Mouse (Mus musculus): Measurements from ENCODE around the gene Cerk. TPM values are rescaled to one million over a fixed set of nuclear protein-coding genes. Genes with fewer than 3 reads are reported as not detected.
A peak's percentile ranks its signal among the peaks of the same experiment; 100 is the strongest.

The Cerk gene
- polyA plus RNA-seq (2012; ENCODE audit: insufficient read depth, insufficient read length, low replicate concordance, missing spikeins): 113 TPM in 1 of 2 replicates, not detected in the other

DNA sequence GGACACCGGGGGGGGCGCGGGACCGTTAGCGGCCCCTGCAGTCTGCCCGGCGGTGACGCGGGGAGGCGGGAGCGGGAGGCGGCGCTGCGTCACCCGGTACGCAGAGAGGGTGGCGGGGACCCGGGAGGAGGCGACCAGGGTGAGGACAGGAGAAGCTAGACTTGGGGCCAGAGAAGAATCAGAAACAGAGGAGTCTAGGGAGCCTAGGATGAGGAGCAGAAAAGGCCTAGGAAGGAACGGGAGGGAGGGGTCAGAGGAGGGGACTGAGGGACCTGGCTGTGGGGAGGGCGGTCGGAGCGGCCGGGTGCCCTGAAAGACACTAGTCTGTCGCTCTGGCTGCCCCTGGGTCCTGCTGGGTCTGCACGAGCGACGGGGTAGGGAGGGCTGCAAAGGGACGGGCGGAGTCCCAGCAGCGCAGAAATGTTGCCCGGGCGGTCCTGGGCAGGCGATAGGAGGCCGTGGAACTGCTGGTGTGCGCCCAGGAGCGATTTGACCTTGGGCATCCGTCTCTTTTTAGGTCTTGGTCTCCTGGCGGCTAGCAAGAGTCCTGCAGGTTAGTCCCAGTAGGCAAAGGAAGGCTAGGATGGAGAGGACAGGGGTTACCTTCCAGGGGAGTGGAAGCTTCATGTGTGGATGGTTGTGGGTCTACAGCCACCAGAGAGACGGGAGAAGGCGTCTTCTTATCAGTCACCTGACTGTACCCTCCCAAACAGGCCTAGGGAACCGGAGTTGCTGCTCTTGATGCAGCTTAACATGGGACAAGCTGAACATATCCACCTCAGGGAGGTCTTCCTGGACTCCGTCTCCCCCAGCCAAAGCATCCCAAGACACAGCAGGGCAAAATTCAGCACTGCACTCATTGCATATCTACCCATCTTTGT, at the start of gene Cerk:
TSS of gene Cerk (minus strand) at position 453 of the 881 bp plus-strand sequence.
- peak; percentile 43; the same call in 1 of the 2 replicates for TF ChIP-seq CTCF (IDR thresholded peaks at IDR 0.05; ENCODE audit: insufficient read depth, low read depth, low read length)
- TF ChIP-seq POLR2A (IDR thresholded peaks at IDR 0.05; ENCODE audit: insufficient read depth, low read depth, low read length): peak; percentile 79
- H3K4me1 ChIP-seq (ENCODE audit: control insufficient read depth, insufficient read depth, low read length): peaks cover 50% of the 10 kb centered on the region
- peak within 1 kb of the TSS; percentile 89 for H3K4me3 ChIP-seq (ENCODE audit: insufficient read depth, low read depth, low read length)
- WGBS: 3% methylated on average over 43 of the region's 43 CpGs
- peak within 1 kb of the TSS; percentile 94 for H3K27ac ChIP-seq (ENCODE audit: insufficient read depth, low read depth, low read length)

DNA sequence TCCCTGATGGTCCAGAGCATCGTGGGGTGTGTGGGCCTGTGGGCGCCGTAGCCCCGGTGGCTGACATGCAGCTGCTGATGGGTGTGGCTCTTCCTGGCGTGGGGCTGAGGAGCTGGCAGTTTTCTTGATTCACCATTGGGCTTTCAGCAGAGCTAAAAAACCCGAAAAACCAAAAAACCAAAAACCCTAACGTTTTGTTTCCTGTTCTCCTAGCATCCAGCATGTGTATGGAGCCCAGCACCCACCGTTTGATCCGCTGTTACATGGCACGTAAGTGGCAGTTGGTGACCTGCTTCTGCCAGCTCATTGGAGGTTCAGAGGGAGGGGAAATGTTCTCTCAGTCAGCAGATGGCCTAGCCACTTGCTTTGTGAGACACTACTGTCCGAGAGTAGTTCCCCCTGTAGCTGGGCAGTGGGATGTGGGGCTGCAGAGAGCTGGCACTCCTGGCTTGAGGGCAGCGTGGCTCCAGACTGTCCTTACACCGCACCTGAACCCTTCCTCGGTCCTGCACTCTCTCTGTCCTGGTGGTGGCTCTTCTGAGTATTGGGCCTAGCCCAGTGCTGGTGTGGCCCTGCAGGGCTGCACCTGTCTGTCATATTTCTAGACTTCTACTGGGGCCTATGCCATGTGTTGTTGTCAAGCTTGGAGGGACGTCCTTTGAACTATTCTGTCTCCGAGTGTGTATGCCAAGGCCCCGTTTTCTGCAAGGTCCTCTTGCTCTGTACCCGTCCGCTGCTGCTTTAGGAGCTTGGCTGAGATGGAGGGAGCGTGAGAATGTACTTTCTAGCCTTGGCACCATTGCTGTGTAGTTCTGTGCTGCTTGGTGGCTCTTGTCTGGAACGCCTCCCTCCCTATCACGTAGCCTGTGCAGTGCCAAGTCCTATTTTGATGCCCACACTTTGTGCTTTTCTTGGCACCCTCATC, 48.8 kb upstream of the Cerk start:
- Histone ChIP-seq H3K4me3 (ENCODE audit: insufficient read depth, low read depth, low read length) (no peak overlapping the region), H3K27ac (ENCODE audit: insufficient read depth, low read depth, low read length) (no peak overlapping the region), H3K4me1 (ENCODE audit: control insufficient read depth, insufficient read depth, low read length) (peaks cover 11% of the 10 kb centered on the region)
- 76% methylated on average over 22 of the region's 22 CpGs for WGBS
- TF ChIP-seq POLR2A (IDR thresholded peaks at IDR 0.05; ENCODE audit: insufficient read depth, low read depth, low read length): no peak
- no peak; the same call in 1 of the 2 replicates for TF ChIP-seq CTCF (IDR thresholded peaks at IDR 0.05; ENCODE audit: insufficient read depth, low read depth, low read length)

DNA sequence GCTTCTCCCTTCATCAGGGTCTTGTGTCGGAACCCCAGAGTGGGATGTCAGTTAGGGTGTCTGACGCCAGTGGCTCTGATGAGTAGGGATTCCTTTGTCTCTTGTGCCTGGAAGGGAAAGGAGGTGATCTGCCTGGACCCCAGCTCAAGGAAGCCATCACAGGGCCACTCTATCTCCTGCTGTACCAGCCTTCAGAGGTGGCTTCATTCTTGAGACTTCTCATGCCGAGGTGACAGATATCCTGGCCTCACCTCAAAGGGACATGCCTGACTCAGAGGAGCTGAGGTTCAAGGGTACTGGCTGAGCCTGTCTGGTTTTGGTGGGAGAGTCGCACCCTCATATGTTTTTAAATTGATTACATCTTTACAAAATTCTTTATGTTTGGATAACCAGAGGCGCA, 48.1 kb upstream of the Cerk start:
- Histone ChIP-seq H3K4me3 (ENCODE audit: insufficient read depth, low read depth, low read length) (no peak overlapping the region), H3K4me1 (ENCODE audit: control insufficient read depth, insufficient read depth, low read length) (peaks cover 11% of the 10 kb centered on the region), H3K27ac (ENCODE audit: insufficient read depth, low read depth, low read length) (no peak overlapping the region)
- WGBS: 93% methylated on average over 5 of the region's 5 CpGs
- no peak for TF ChIP-seq POLR2A (IDR thresholded peaks at IDR 0.05; ENCODE audit: insufficient read depth, low read depth, low read length)
- TF ChIP-seq CTCF (IDR thresholded peaks at IDR 0.05; ENCODE audit: insufficient read depth, low read depth, low read length): no peak

DNA sequence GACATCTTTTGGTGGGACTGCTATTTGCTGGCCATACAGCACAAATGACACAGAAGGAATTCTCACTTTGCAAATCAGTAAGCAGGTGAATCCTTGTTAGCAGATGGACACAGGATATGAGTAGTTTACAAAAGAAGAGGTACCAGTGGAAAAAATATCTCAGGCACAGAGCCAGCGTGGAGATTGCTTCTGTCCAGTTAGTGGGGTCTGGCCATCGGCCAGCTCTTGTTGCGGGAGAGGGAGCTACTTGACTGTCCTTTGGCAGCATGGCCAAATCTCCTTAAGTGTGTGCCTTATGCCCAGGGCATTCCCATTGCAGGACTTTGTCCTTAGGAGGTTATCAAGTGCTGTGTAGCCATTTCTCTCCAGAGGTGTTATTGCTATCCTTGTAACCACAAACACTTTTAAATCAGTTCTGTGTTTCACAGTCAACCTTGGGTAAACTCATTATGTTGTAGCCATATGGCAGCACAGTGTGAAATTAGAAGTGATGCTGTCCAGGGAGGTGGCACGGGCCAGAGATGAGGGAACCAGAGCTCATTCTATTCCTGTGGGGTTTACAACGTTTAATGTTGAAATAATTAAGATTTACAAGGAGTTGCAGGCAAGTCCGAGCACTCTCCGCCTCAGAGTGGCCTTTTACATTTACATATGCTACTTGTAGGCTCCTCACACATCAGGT, 46.0 kb upstream of the Cerk start:
- Histone ChIP-seq H3K4me1 (ENCODE audit: control insufficient read depth, insufficient read depth, low read length) (peaks cover 7% of the 10 kb centered on the region; the same call in 1 of the 2 replicates), H3K27ac (ENCODE audit: insufficient read depth, low read depth, low read length) (no peak overlapping the region), H3K4me3 (ENCODE audit: insufficient read depth, low read depth, low read length) (no peak overlapping the region)
- TF ChIP-seq CTCF (IDR thresholded peaks at IDR 0.05; ENCODE audit: insufficient read depth, low read depth, low read length) (no peak), POLR2A (IDR thresholded peaks at IDR 0.05; ENCODE audit: insufficient read depth, low read depth, low read length) (no peak)
- WGBS: 76% methylated on average over 7 of the region's 7 CpGs

DNA sequence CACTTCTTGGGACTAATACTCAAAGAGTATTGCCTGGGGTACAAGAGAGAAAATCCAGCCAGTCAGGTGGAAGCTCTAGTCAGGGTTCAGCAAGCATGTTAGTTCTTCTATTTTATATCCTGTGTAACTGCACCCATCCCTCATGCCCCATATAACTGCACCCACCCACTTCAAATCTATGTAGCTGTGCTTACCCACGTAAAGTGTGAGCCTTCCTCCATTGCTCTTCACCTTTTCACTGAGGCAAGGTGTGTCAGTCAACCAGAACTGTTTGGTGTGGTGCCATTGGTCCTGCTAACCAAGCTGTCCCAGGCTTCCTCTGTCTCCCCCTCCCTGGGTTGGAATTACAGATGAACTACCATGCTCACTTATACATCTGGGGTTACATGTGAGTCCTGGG, 45.2 kb upstream of the Cerk start:
- no peak overlapping the region for H3K4me3 ChIP-seq (ENCODE audit: insufficient read depth, low read depth, low read length)
- H3K4me1 ChIP-seq (ENCODE audit: control insufficient read depth, insufficient read depth, low read length): peaks cover 7% of the 10 kb centered on the region; the same call in 1 of the 2 replicates
- 100% methylated on average over 1 of the region's 1 CpGs for WGBS
- H3K27ac ChIP-seq (ENCODE audit: insufficient read depth, low read depth, low read length): no peak overlapping the region
- TF ChIP-seq CTCF (IDR thresholded peaks at IDR 0.05; ENCODE audit: insufficient read depth, low read depth, low read length): no peak
- no peak for TF ChIP-seq POLR2A (IDR thresholded peaks at IDR 0.05; ENCODE audit: insufficient read depth, low read depth, low read length)

DNA sequence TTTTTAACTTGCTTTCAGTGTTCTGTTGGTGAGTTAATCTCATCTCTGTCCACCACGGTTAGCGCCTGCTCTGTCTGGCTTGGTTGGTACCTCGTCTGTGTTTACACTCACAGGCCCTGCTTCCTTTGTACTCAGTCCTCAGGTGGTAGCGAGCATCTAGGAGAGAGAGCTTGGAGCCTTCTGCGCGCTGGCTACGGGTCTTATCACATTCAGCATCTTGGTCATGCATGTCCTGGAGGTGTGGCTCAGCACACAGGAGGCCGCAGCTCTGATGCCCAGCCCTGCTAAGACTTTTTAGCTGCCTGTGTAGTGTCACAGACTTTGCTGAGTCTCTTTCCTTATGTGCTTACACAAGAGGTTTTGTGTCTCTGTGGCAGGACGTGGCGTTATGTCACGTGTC, 43.7 kb upstream of the Cerk start:
- 83% methylated on average over 11 of the region's 11 CpGs for WGBS
- TF ChIP-seq CTCF (IDR thresholded peaks at IDR 0.05; ENCODE audit: insufficient read depth, low read depth, low read length) (no peak), POLR2A (IDR thresholded peaks at IDR 0.05; ENCODE audit: insufficient read depth, low read depth, low read length) (no peak)
- no peak overlapping the region for H3K4me3 ChIP-seq (ENCODE audit: insufficient read depth, low read depth, low read length)
- peaks cover 11% of the 10 kb centered on the region for H3K4me1 ChIP-seq (ENCODE audit: control insufficient read depth, insufficient read depth, low read length)
- H3K27ac ChIP-seq (ENCODE audit: insufficient read depth, low read depth, low read length): no peak overlapping the region

DNA sequence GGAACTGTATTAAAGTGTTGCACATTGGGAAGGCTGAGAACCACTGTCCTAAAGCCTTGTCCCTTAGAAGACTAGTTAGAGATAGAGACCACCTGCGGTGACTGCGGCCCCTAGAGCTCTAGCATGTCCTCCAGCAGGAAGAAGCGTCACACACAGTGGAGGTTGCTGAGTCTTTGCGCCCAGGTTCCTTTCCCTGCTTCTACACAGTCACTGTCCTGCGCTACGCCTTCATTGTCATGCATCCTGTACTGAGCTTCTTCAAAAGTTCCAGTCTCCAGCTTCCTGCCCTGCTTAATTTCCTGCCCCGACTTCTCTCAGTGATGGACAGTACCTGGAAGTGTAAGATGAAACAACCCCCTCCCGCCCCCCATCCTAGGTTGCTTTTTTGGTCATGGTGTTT, 43.1 kb upstream of the Cerk start:
- TF ChIP-seq CTCF (IDR thresholded peaks at IDR 0.05; ENCODE audit: insufficient read depth, low read depth, low read length) (no peak), POLR2A (IDR thresholded peaks at IDR 0.05; ENCODE audit: insufficient read depth, low read depth, low read length) (no peak)

DNA sequence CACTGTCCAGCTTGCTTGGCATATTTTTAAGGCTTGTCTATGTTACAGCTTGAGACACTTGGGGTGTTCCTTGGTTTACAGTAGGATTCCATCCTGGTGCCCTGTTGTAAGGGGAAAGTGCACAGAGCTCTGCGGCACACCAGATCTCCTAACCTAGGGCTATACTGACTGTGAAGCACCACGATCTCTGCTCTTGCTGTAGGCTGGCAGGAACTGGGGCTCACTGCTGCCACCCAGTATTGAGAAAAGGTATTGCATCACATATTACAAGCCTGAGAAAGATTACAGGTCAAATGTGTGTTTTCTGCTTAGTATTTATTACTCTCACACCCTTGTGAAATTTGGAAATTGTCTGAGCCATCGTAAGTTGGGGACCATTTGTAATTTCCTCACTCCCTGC, 42.2 kb upstream of the Cerk start:
- Histone ChIP-seq H3K4me1 (ENCODE audit: control insufficient read depth, insufficient read depth, low read length) (peaks cover 14% of the 10 kb centered on the region), H3K4me3 (ENCODE audit: insufficient read depth, low read depth, low read length) (no peak overlapping the region), H3K27ac (ENCODE audit: insufficient read depth, low read depth, low read length) (no peak overlapping the region)
- TF ChIP-seq POLR2A (IDR thresholded peaks at IDR 0.05; ENCODE audit: insufficient read depth, low read depth, low read length): no peak
- no peak for TF ChIP-seq CTCF (IDR thresholded peaks at IDR 0.05; ENCODE audit: insufficient read depth, low read depth, low read length)
- WGBS: 45% methylated on average over 3 of the region's 3 CpGs

More for the DNA sequence above, 43.1 kb upstream of the Cerk start:
- Histone ChIP-seq H3K27ac (ENCODE audit: insufficient read depth, low read depth, low read length) (no peak overlapping the region), H3K4me3 (ENCODE audit: insufficient read depth, low read depth, low read length) (no peak overlapping the region), H3K4me1 (ENCODE audit: control insufficient read depth, insufficient read depth, low read length) (peaks cover 14% of the 10 kb centered on the region)
- WGBS: 92% methylated on average over 8 of the region's 8 CpGs
